Mouse (Mus musculus) CH12.LX (cell line): Measurements from ENCODE around the gene Tmem63b. TPM values are rescaled to one million over a fixed set of nuclear protein-coding genes. Genes with fewer than 3 reads are reported as not detected.

Experiments
- DNase-seq: peaks from one replicate; pipeline ENCODE4 v3.0.0-alpha.2; 2013; ENCODE audit errors: extremely low read depth
- H3K27ac ChIP-seq: 2 replicates; pipeline ENCODE4 v1.5.1; 2012; ENCODE audit warnings: low read depth, mild to moderate bottlenecking, control low read depth, moderate library complexity; ENCODE audit not compliant: insufficient read depth
- H3K27me3 ChIP-seq: replicated peaks from 2 replicates; pipeline ENCODE3; 2012; ENCODE audit warnings: inconsistent platforms
- H3K36me3 ChIP-seq, 2 experiments: replicated peaks in 1 of 2; 2 replicates each; pipeline versions ENCODE3 to v1.6.1; 2012; ENCODE audit warnings: inconsistent platforms in 1 of 2, low read length in 1 of 2, mild to moderate bottlenecking in 1 of 2, mixed read lengths in 1 of 2, moderate library complexity in 1 of 2; ENCODE audit not compliant: control insufficient read depth in 1 of 2, insufficient read depth in 1 of 2
- H3K4me1 ChIP-seq, 2 experiments: 2 replicates each; pipeline ENCODE4 v1.6.1; 2012; ENCODE audit warnings: inconsistent platforms in 1 of 2, moderate library complexity in 1 of 2; ENCODE audit not compliant: insufficient read depth in 2 of 2, control insufficient read depth in 1 of 2
- H3K4me2 ChIP-seq: 2 replicates; pipeline ENCODE4 v1.6.1; 2012; ENCODE audit warnings: low read depth, mild to moderate bottlenecking, control low read depth; ENCODE audit not compliant: poor library complexity, insufficient read depth, severe bottlenecking
- H3K4me3 ChIP-seq, 3 experiments: fragments of 150-350 bp in 1 of 3; sonication (generic) in 1 of 3; replicated peaks in 1 of 3; 2 replicates each; pipeline versions ENCODE3 to v1.5.1; 2011 to 2012; ENCODE audit warnings: low read depth in 2 of 3, low read length in 2 of 3, mild to moderate bottlenecking in 2 of 3, moderate library complexity in 2 of 3, control low read depth in 1 of 3, improper control_type of control experiment in 1 of 3, inconsistent platforms in 1 of 3, mixed read lengths in 1 of 3; ENCODE audit not compliant: poor library complexity in 1 of 3
- H3K79me2 ChIP-seq: replicated peaks from 2 replicates; pipeline ENCODE4 v1.6.1; 2012; ENCODE audit warnings: mild to moderate bottlenecking, moderate library complexity; ENCODE audit not compliant: control insufficient read depth, poor library complexity, insufficient read depth, severe bottlenecking; ENCODE audit errors: extremely low read depth
- H3K9ac ChIP-seq: 2 replicates; pipeline ENCODE4 v1.6.1; 2012; ENCODE audit warnings: low read depth, mild to moderate bottlenecking, control low read depth, moderate library complexity; ENCODE audit not compliant: insufficient read depth
- H3K9me3 ChIP-seq: replicated peaks from 2 replicates; pipeline ENCODE3; 2012; ENCODE audit warnings: low read length, inconsistent platforms, mixed read lengths
- BHLHE40 ChIP-seq: IDR thresholded peaks from 2 replicates; pipeline ENCODE4 v1.6.1; 2011; ENCODE audit warnings: mild to moderate bottlenecking, low read depth, low read length, improper control_type of control experiment
- CHD2 ChIP-seq: IDR thresholded peaks from 2 replicates; pipeline ENCODE4 v1.6.1; 2011; ENCODE audit warnings: low read length, improper control_type of control experiment
- E2F4 ChIP-seq: IDR thresholded peaks from 2 replicates; pipeline ENCODE4 v1.6.1; 2011; ENCODE audit warnings: low read depth, low read length, improper control_type of control experiment; ENCODE audit not compliant: insufficient replicate concordance
- ELF1 ChIP-seq: IDR thresholded peaks from 2 replicates; pipeline ENCODE4 v1.6.1; 2014; ENCODE audit warnings: low read depth, mild to moderate bottlenecking, inconsistent platforms, low read length, improper control_type of control experiment
- EP300 ChIP-seq: IDR thresholded peaks from 2 replicates; pipeline ENCODE4 v1.6.1; 2011; ENCODE audit warnings: low read length, improper control_type of control experiment
- ETS1 ChIP-seq: conservative IDR thresholded peaks from 2 replicates; pipeline ENCODE4 v1.6.1; 2012; ENCODE audit warnings: low read depth, mild to moderate bottlenecking, inconsistent platforms, low read length, improper control_type of control experiment, moderate library complexity
- GABPA ChIP-seq: IDR thresholded peaks from 2 replicates; pipeline ENCODE4 v1.6.1; 2012; ENCODE audit warnings: low read depth, low read length, improper control_type of control experiment, inconsistent platforms; ENCODE audit not compliant: insufficient replicate concordance
- HCFC1 ChIP-seq: IDR thresholded peaks from 2 replicates; pipeline ENCODE4 v1.6.1; 2012; ENCODE audit warnings: low read depth, mild to moderate bottlenecking, inconsistent platforms, low read length, improper control_type of control experiment
- IRF4 ChIP-seq: IDR thresholded peaks from 2 replicates; pipeline ENCODE4 v1.6.1; 2014; ENCODE audit warnings: low read depth, mild to moderate bottlenecking, inconsistent platforms, low read length, improper control_type of control experiment
- JUN ChIP-seq: IDR thresholded peaks from 2 replicates; pipeline ENCODE4 v1.6.1; 2011; ENCODE audit warnings: low read depth, mild to moderate bottlenecking, low read length, improper control_type of control experiment, moderate library complexity; ENCODE audit not compliant: insufficient read depth
- JUND ChIP-seq: conservative IDR thresholded peaks from 2 replicates; pipeline ENCODE4 v1.6.1; 2011; ENCODE audit warnings: low read depth, low read length, improper control_type of control experiment
- KAT2A ChIP-seq: IDR thresholded peaks from 2 replicates; pipeline ENCODE4 v1.6.1; 2012; ENCODE audit warnings: low read length, improper control_type of control experiment, inconsistent platforms; ENCODE audit not compliant: insufficient replicate concordance
- MAX ChIP-seq: IDR thresholded peaks from 2 replicates; pipeline ENCODE4 v1.6.1; 2011; ENCODE audit warnings: low read length, improper control_type of control experiment
- MAZ ChIP-seq: IDR thresholded peaks from 2 replicates; pipeline ENCODE4 v1.6.1; 2012; ENCODE audit warnings: low read depth, mild to moderate bottlenecking, inconsistent platforms, low read length, improper control_type of control experiment, moderate library complexity
- MEF2A ChIP-seq: IDR thresholded peaks from 2 replicates; pipeline ENCODE4 v1.6.1; 2014; ENCODE audit warnings: low read depth, mild to moderate bottlenecking, inconsistent platforms, low read length, improper control_type of control experiment, borderline replicate concordance
- MXI1 ChIP-seq: IDR thresholded peaks from 2 replicates; pipeline ENCODE4 v1.6.1; 2011; ENCODE audit warnings: mild to moderate bottlenecking, low read depth, low read length, improper control_type of control experiment
- MYC ChIP-seq: IDR thresholded peaks from 2 replicates; pipeline ENCODE4 v1.6.1; 2011; ENCODE audit warnings: low read depth, mild to moderate bottlenecking, improper control_type of control experiment, low read length
- NELFE ChIP-seq: IDR thresholded peaks from 2 replicates; pipeline ENCODE4 v1.6.1; 2011; ENCODE audit warnings: low read depth, low read length, improper control_type of control experiment
- PAX5 ChIP-seq: IDR thresholded peaks from 2 replicates; pipeline ENCODE4 v1.6.1; 2012; ENCODE audit warnings: low read length, inconsistent platforms, mixed read lengths
- POLR2A ChIP-seq: IDR thresholded peaks from 2 replicates; pipeline ENCODE4 v1.6.1; 2011; ENCODE audit warnings: low read depth, mild to moderate bottlenecking, improper control_type of control experiment, low read length
- POLR2AphosphoS2 ChIP-seq: IDR thresholded peaks from 2 replicates; pipeline ENCODE4 v1.6.1; 2011; ENCODE audit warnings: low read depth, low read length, improper control_type of control experiment
- RAD21 ChIP-seq: IDR thresholded peaks from 2 replicates; pipeline ENCODE4 v1.6.1; 2011; ENCODE audit warnings: low read depth, mild to moderate bottlenecking, low read length, improper control_type of control experiment, moderate library complexity
- RCOR1 ChIP-seq: conservative IDR thresholded peaks from 2 replicates; pipeline ENCODE4 v1.6.1; 2012; ENCODE audit warnings: low read depth, mild to moderate bottlenecking, inconsistent platforms, low read length, improper control_type of control experiment
- SIN3A ChIP-seq: IDR thresholded peaks from 2 replicates; pipeline ENCODE4 v1.6.1; 2012; ENCODE audit warnings: low read length, improper control_type of control experiment, inconsistent platforms
- SMC3 ChIP-seq: IDR thresholded peaks from 2 replicates; pipeline ENCODE4 v1.6.1; 2011; ENCODE audit warnings: low read depth, low read length, improper control_type of control experiment
- TBP ChIP-seq: conservative IDR thresholded peaks from 2 replicates; pipeline ENCODE4 v1.6.1; 2011; ENCODE audit warnings: low read depth, low read length, improper control_type of control experiment
- TCF12 ChIP-seq: IDR thresholded peaks from 2 replicates; pipeline ENCODE4 v1.6.1; 2014; ENCODE audit warnings: low read depth, mild to moderate bottlenecking, inconsistent platforms, low read length, improper control_type of control experiment
- UBTF ChIP-seq: IDR thresholded peaks from 2 replicates; pipeline ENCODE4 v1.6.1; 2012; ENCODE audit warnings: low read depth, mild to moderate bottlenecking, inconsistent platforms, low read length, improper control_type of control experiment, moderate library complexity
- USF2 ChIP-seq: conservative IDR thresholded peaks from 2 replicates; pipeline ENCODE4 v1.6.1; 2011; ENCODE audit warnings: low read depth, low read length, improper control_type of control experiment
- ZC3H11A ChIP-seq: IDR thresholded peaks from 2 replicates; pipeline ENCODE4 v1.6.1; 2012; ENCODE audit warnings: low read depth, mild to moderate bottlenecking, inconsistent platforms, low read length, improper control_type of control experiment
- ZMIZ1 ChIP-seq: IDR thresholded peaks from 2 replicates; pipeline ENCODE4 v1.6.1; 2012; ENCODE audit warnings: low read depth, mild to moderate bottlenecking, inconsistent platforms, low read length, improper control_type of control experiment
- ZNF384 ChIP-seq: IDR thresholded peaks from 2 replicates; pipeline ENCODE4 v1.6.1; 2012; ENCODE audit warnings: low read depth, low read length, improper control_type of control experiment, inconsistent platforms
- dilution Hi-C: fragments of 300-500 bp; cut with MboI; formaldehyde crosslinking; loops from 2 replicates; pipeline ENCODE4 v1.14.3; 2020; ENCODE audit warnings: low sequenced_read_pairs; ENCODE audit not compliant: extremely low pct_unique_long_range_greater_than_20kb, extremely low pct_ligation_motif_present
- in situ Hi-C: fragments of 300-500 bp; cut with MboI; formaldehyde crosslinking; loops from 3 replicates; pipeline ENCODE4 v1.14.3; 2019; ENCODE audit warnings: low sequenced_read_pairs, low pct_ligation_motif_present, low pct_unique_long_range_greater_than_20kb, mixed read lengths
- polyA plus RNA-seq: library from polyadenylated mRNA; unstranded; fragments of >175 nt; gene quantifications from 2 replicates; pipeline ENCODE4 v1.2.1, GENCODE M21; 2012; ENCODE audit warnings: low read depth; ENCODE audit not compliant: insufficient read length
- total RNA-seq, 2 experiments: library from RNA; depleted of rRNA; stranded (reverse); fragments of 300-350 nt in 1 of 2; fragments of >200 nt in 1 of 2; gene quantifications; 2 replicates each; pipeline ENCODE4 v1.2.3; 2012 to 2014

The Tmem63b gene
- total and polyA plus RNA-seq, 3 experiments, result 3.5 to 10.3 (median 6.3) TPM

DNA sequence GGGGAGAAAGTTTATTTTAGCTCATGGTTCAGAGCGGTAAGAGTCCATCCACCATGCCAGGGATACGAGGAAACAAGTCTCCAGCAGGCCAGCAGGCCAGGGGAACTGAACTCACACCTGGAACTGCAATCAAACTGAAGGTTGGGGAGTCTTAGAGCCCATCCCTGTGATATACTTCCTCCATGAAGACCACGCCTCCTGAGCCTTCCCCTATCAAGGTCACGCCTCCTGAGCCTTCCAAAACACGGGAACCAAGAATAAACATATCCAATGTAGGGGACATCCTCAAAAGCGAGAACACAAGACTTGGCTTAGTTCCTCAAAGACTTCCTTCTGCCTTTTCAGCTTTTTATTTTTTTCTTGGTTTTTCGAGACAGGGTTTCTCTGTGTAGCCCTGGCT lies 73.8 kb downstream of the Tmem63b start:
- dilution Hi-C loops (no loop called here), in situ Hi-C loops (no loop called here)
- H3K36me3 ChIP-seq, result no peaks in the 10 kb centered on the region
- peaks cover 0 to 7% of the 10 kb centered on the region in 2 experiments; a peak in 2 of 4 replicates for H3K4me1 ChIP-seq
- no peak for TF ChIP-seq HCFC1
- TF ChIP-seq RAD21, result no peak
- no peak for TF ChIP-seq KAT2A
- TF ChIP-seq ELF1, result no peak
- TF ChIP-seq TCF12, result no peak
- TF ChIP-seq SMC3, result no peak
- TF ChIP-seq NELFE, result no peak
- TF ChIP-seq MAX, result no peak
- no peak for TF ChIP-seq RCOR1
- TF ChIP-seq JUN, result no peak
- TF ChIP-seq BHLHE40, result no peak
- TF ChIP-seq POLR2A, result no peak
- TF ChIP-seq ZMIZ1, result no peak
- TF ChIP-seq USF2, result no peak
- TF ChIP-seq MYC, result no peak
- no peak for TF ChIP-seq TBP
- TF ChIP-seq SIN3A, result no peak
- TF ChIP-seq ZC3H11A, result no peak
- no peak for TF ChIP-seq E2F4
- no peak for TF ChIP-seq MXI1
- no peak for DNase-seq
- H3K9ac ChIP-seq, result no peak overlapping the region
- H3K79me2 ChIP-seq, result no peaks in the 10 kb centered on the region
- no peaks in the 10 kb centered on the region for H3K9me3 ChIP-seq
- H3K4me2 ChIP-seq, result no peak overlapping the region
- peaks cover 1% of the 10 kb centered on the region for H3K27me3 ChIP-seq
- no peak overlapping the region for H3K4me3 ChIP-seq
- H3K27ac ChIP-seq, result no peak overlapping the region

- Histone ChIP-seq H3K27me3 (peaks cover 1% of the 10 kb centered on the region), H3K27ac (no peak overlapping the region)
- dilution Hi-C loops, result no loop called here
These were observed 74.7 kb downstream of the Tmem63b start for GRCm38 (mm10) chr17:45612008-45612407.

More at GRCm38 (mm10) chr17:45612008-45612407, 74.7 kb downstream of the Tmem63b start:
- Histone ChIP-seq H3K4me2 (no peak overlapping the region), H3K79me2 (no peaks in the 10 kb centered on the region), H3K4me1 (peaks cover 0 to 7% of the 10 kb centered on the region in 2 experiments; a peak in 2 of 4 replicates), H3K36me3 (no peaks in the 10 kb centered on the region), H3K4me3 (no peak overlapping the region), H3K9ac (no peak overlapping the region), H3K9me3 (peaks cover 3% of the 10 kb centered on the region)
- TF ChIP-seq TBP (no peak), MAZ (no peak), GABPA (no peak), UBTF (no peak), JUND (no peak), HCFC1 (no peak), MEF2A (no peak), ELF1 (no peak), PAX5 (no peak), IRF4 (no peak), MAX (no peak), POLR2A (no peak), E2F4 (no peak), ZNF384 (no peak), RAD21 (no peak), ETS1 (no peak), EP300 (no peak), POLR2AphosphoS2 (no peak), CHD2 (no peak), ZMIZ1 (no peak)
- DNase-seq, result no peak
- in situ Hi-C loops, result no loop called here
